Mouse (Mus musculus) activated CD4-positive, CD25-positive, alpha-beta regulatory T cell, adult 4 months (primary cell): ENCODE measurements around the gene Mvb12a. TPM values are rescaled to one million over a fixed set of nuclear protein-coding genes. Genes with fewer than 3 reads are reported as not detected.
"Not testable (repeated sequence)": the region's sequence is repeated elsewhere in the genome, so short reads cannot be mapped to it uniquely, and the experiment has no call there.

Experiments used
- ATAC-seq: one replicate; pipeline ENCODE4 v1.8.0; 2017
- polyA plus RNA-seq, 2 experiments: library from polyadenylated mRNA; unstranded; fragments of 100-300 nt; shearing (Covaris generic); gene quantifications; one replicate each; pipeline ENCODE4 v1.2.1; 2017

Gene Mvb12a
- polyA plus RNA-seq, 2 experiments from 2014 or later: 59.3 to 71.7 TPM

DNA sequence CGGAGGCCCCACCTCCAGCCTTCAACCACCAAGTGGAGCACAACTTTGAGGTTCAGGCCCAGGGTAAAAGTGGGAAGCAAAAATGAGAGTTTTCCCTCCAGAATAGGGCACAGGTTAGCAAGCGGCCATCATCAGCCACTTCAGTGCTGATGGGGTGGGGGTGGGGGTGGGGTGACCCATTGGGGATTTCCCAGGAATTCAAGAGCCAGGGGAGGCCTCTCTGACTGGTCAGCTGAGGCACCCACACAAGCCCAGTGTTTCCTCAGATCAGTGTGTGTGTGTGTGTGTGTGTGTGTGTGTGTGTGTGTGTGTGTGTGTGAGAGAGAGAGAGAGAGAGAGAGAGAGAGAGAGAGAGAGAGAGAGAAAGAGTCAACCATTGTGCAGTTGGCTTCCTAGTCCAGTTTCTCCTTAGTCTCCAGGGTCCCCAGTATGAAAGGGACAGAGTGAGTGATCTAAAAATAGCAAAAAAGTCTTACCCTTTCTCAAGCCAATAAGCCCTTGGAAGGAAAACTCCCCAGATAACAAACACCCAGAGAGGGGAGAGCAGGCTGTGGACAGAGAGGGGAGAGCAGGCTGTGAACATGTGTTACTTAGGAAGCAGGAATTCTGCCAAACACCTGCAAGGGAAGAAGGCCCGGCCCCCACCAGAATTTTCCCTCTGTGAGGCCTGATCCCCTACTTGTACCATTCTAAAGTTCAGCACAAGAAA lies 15.4 kb upstream of the Mvb12a start:
- no peak for ATAC-seq

DNA sequence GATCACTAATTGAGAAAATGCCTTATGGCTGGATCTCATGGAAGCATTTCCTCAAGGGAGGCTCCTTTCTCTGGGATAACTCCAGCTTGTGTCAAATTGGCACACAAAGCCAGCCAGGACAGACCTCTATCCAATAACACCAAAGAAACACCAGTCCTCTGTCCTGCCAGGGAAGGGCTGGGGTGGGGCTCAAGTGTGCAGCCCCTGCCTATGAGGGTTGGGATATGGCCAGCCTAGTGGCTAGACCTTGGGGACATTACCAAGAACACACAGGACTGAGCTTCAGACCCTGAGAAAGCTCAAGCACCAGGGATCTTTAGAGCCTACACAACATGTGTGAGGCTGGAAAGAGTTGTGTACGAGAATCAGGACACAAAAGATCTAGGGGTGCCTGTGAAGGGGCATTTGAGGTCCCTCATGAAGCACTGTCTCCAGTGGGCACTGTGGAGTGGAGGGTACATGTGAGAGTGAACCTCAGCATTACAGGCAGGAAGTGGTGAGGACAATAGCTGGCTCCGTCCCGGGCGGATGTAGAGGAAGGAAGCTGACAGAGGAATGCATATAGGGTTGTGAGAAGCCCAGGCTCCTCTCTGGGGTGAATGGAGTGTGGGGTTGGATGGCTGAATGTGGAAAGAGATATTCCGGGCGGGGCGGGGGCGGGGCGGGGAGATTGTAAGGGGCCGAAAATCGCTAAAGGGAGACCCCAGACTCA lies 14.2 kb upstream of the Mvb12a start:
- ATAC-seq: peak; percentile 99

DNA sequence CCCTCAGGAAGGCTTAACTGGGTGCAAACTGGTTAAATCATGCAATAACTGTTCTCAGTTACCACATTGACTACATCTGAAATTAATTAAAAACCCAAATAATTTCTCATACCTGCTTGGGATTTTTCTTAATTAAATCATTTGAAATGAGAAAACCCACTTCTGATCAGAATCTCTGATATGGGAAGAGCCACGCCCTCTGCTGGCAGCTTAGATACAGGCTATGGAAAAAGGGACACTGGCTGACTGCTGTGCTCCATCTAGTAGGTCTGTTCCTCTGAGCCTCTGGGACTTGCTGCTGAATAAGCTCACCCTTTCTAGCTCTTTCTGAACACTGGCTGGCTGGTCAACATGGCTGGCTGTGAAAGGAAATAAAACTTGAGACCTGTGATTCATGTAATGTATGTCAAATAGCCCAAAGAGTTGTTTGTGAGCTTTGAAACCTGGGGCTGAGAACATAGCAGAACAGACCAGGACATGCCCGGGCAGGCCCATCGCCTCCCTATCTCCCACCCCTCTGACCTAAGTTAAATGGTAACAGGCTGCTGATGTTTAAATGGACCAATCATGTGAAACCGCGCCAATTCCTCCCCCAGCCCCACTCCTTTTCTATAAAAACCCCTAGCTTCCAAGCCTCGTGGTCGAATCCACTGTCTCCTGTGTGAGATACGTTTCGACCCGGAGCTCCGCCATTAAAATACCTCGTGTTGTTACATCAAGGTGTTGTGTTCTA lies 11.8 kb upstream of the Mvb12a start:
- ATAC-seq: not testable (repeated sequence)

DNA sequence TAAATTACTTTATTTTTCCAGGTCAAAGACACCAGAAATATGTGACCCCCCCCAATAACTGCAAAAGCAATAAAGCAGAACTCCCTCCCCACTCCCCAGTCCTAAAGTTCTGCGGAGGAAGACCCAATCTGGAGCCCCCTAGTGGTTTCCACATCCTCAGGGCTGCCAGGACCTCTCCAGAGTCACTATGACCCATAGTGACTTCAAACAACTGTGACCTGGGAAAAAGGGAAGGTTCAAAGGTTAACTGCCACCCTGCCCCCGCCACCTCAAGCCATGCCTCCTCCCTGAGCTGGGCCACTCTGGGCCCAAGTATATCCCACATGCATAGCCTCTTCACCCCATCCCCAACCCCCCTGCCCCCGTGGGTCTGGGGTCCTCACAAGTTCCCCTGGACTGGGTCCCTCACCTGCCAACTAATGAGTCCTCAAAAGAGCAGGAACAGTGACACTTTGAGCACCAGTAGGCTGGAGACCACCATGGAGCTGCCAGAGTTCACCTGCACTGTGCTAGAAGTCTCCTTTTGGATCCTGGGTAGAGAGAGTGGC lies 8.4 kb upstream of the Mvb12a start:
- no peak for ATAC-seq

DNA sequence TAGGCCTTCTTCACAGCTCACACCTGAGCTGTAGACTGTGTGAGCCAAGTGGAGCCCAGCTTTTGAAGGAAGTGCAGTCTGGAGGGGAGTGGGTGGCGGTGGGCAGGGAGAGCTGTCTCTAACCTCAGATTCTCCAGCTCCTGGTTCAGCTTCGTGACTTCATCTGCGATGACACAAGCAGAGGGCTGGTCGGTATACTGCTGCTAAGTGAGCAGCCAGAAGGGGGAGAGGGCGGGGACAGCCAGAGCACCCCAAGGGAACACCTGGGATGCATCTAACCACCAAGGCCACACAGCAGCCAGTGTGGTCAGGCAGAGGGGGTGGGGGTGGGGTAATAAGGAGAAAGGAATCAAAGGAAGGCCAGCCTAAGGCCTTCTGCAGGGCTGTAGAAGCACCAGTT lies 7.1 kb upstream of the Mvb12a start:
- ATAC-seq: no peak

DNA sequence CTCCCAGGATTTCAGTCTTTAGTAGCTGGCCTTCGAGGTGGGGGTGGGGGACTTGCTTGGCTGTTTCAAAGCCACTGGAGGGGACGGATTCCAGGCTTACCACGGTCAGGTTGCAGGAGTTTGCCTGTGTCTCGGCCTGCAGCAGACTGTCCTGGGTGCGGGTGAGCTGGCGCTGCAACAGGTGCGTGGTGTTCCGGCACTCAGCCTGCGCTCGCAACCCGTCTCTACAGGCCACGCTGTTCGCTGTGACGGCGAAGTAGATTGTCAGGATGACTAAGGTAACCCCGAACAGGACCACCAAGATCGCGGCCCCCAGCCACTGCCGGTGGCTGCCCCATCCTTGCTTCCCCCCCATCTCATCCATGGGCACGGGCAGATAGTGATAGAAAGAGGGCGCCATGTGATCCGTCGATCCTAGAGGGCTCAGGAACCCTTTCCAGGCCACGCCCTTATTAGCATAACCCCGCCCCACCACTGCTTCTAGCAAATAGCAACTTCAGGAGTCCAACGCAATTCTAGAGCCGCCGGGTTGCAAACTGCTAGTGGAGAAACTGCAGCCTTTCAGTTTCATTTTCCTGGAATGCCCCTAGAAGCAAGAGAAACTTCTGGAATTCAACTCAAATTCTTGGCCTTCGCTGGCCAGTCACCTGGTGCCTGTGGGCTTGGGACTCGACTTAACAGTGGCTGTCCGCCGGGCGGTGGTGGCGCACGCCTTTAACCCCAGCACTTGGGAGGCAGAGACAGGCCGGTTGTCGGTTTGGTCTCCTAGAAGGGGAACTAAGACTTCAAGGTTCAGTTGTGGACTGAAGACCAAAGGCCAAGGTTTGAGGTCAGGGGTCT lies 5.5 kb upstream of the Mvb12a start, which contains the start of gene Bst2:
Gene Bst2 (minus strand): TSS at position 429 of the 840 bp plus-strand sequence.
- ATAC-seq: peak; percentile 99

DNA sequence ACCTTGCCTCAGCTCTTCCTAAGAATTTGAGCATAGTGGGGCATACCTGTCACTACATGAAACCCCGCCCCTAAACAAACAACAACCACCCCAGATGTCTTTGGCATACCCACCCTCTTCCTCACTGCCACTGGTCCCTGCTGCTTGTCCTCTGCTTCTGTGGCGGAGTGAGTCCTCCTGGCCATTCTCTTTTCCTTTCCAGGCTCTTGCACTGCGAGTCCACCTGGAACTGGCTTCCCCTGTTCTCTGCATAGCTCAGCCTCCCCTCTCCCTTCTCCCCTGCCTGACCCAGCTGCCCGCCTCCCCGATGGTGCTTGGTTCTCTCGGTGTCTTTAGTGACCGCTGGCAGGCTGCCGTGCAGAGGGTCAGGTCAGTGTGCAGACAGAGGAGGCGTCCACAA lies 1.0 kb downstream of the Mvb12a start:
- no peak for ATAC-seq

DNA sequence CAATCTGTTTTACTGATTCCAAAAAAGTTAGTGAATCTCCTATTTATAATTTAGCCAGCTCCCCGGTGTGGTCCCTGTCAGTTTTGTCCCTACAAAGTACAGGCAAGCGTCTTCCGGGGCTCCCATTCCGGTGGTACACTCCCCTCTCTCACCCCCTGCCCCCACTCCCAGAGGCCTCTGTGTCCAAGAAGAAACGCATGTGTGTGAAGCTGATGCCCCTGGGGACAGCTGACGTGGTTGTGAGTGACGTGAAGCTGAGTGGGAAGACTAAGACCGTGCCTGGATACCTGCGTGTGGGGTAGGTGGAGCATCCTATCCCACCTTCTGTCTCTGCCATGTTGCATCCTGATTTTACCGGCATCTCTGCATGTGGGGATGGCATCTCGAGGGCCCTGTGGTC lies 2.3 kb downstream of the Mvb12a start:
- ATAC-seq: no peak

DNA sequence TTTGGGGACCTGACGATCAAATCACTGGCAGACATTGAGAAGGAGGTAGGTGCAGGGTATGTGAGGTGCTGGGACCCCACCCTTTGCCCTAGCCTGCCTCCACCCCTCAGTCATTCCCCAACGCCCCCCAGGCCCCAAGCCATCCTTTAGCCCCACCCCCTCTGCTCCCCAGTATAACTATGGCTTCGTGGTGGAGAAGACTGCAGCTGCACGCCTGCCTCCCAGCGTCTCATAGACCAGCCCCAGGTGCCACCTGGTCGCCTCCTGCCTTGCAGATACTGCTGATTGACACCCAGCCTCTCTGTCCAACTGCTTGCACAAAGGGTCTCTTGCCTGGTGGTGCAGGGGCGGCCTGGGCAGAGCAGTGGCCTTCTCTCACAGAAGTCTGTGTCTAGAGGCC lies 4.9 kb downstream of the Mvb12a start:
- no peak for ATAC-seq

DNA sequence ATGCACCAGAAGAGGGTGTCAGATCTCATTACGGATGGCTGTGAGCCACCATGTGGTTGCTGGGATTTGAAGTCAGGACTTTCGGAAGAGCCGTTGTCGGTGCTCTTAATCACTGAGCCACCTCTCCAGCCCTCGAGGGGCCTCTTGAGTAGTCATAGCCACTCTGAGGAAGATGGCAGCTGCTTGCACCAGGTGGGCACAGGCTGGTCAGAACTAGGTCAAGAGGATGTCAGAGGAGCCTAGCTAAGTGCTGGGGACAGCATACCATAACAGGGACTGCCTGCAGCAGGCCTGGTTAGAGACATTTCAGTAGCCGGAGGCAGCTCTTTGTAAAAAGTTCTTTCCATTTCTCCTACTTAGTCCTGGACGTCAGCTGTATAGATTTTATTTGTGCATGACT lies 8.0 kb downstream of the Mvb12a start:
- ATAC-seq: no peak

DNA sequence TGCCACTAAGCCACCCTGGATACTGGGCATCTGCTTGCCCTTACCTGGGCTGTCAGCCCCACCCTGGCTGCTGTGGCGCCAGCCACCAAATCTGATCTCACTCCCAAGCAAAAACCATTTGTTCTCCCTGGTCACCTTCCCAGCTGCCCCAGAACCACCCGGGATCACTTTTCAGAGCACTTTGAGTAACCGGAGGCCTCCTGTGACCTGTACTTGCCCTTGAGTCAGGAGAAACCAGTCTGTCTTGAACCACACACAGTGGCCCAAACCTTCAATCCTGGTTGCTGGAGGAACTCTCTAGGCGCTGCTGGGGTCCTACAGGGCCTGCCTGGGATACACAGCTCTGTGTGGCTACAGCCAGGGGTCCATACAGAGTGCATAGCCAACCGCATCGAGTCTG lies 10.0 kb downstream of the Mvb12a start:
- no peak for ATAC-seq

DNA sequence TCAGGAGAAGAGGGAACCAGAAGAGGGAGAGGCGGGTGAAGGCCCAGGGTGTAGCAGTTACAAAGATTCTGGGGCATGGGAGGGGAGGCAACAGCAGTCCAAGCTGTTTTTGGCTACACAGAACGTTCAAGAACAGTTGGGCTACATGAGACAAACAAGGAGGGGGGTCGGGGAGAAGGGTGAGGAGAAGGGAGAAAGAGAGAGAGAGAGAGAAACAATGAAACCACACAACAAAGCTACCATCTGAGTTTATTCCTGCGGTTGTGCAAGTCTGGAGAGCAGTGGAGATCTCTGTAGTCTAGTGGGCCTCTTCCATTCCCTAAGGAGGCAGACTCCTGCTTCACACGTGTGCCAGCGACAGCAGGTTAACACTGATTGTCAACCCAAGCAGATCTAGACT lies 11.3 kb downstream of the Mvb12a start:
- no peak for ATAC-seq

DNA sequence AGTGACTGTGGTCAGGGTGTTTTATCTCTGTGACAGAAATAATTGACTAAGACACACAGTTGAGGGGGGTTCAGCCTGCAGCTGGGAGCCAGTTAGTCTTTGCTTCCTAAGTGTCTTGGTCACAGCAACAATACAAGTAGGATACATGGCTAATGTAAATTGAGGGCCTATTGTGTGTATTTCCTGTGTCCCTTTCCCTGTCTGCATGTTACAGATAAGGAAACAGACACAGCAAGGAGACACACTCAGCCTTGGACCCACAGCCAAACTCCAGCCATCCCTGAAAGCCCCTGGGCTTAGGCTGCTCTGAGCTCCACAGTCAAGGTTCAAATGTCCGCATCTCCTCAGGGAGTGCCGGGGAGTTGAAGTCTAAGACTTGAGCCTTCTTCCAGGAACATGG lies 11.9 kb downstream of the Mvb12a start:
- ATAC-seq: no peak

DNA sequence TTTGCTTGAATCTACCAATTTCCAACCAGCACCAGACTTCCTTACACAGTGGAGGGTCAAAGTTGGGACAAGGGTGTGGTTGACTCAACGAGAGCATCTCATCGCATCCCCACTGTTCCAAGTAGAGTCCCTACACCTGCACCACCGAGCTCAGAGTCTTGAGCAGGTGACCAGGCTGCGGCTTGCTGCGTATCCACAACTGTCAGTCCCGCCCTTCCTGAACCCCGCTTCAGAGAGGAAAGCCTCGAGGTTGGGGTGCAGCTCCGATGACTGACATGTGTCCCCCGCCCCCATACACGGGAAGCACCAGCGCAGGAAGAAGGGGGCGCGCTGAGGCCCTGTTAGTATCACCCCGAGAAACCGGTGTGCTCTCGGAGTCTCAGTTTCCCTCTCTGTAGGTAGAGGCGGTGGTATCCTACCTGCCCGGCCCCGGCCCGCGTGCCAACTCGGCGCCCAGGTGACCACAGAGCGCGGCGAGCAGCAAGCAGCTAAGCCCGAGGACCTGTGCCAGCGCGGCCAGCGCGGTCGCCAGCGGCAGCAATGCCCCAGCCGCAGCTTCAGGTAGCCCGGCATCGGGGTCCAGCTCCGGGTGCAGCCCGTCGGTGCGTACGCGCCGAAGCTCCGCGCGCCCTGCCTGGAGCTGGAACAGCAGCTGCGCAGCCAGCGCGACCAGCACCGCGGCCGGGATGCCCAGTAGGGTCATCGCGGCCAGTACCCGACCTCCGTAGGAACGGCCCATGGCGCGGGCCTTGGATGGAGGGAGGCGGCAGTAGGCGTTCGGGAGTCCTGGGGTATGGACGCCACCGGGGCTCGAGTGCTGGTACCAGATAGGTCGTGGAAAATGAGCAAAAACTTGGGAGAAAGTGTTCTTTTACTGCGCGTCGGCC lies 15.6 kb downstream of the Mvb12a start, which contains the start of gene Tmem221:
Gene Tmem221 (minus strand): TSS at position 801 of the 887 bp plus-strand sequence.
- ATAC-seq: peak; percentile 41

DNA sequence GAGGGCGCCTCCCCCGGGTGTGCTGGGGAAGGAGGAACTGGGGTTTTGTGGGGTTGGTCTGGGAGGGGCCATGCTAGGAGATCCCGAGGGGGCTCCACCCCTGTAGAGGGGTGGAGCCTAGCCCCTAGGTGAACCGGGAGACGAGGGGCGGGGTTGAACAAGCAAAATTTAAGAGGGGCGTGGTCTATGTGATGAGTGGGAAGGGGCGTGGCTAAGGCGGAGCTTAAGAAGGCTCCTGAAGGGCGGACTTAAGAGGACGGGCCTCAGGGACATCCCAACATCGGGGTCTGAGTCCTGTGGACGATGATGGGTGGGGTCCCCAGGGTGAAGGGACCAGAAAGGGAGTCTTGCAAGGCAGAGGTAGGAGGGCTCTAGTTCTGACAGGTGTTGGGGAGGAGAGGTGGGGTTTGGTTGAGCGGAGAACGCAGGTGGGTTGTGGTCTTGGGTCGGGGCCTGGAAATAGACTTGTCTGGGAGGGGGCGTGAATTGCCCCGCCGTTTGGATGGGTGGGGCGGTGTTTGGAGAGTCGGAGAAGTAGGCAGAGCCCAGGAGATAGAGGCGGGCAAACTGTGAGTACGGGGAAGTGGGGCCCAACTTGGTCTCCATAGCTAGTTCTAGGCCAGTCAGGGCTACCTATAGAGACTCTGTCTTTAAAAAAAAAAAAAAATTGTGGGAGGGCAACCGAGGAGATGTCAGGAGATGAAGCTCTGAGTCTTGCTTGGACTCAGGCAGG lies 16.4 kb downstream of the Mvb12a start:
- ATAC-seq: peak; percentile 55

DNA sequence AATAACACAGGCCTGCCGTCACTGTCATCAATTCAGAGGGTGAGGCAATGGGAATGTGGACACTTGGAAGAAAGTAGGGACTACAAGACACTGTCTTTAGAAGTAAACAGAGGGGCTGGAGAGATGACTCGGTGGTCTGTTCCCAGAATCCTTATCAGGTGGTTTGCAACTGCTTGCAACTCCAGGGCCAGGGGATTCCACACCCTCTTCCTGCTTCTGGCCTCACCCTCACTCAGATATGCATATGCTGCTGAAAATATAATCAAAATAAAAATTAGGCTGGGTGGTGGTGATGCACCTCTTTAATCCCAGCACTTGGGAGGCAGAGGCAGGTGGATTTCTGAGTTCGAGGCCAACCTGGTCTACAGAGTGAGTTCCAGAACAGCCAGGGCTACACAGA lies 17.3 kb downstream of the Mvb12a start:
- no peak for ATAC-seq

DNA sequence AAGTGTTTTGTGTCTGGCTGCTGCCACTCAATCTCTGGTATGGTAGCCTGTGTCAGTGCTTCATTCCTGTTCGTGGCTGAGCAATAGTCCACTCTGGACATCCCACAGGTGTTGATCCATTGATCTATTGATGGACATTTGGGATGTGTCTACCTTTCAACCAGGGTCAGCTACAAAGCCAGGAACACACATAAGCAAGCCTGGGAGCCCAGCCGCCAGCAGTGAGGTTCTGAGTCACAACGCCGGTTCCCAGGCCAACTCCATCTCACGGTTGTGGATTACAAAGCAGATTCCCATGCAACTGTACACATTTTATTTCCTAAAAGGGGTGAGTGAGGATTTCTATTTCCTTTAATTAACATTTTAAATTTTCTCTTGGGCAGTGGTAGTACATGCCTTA lies 18.0 kb downstream of the Mvb12a start:
- ATAC-seq: no peak

DNA sequence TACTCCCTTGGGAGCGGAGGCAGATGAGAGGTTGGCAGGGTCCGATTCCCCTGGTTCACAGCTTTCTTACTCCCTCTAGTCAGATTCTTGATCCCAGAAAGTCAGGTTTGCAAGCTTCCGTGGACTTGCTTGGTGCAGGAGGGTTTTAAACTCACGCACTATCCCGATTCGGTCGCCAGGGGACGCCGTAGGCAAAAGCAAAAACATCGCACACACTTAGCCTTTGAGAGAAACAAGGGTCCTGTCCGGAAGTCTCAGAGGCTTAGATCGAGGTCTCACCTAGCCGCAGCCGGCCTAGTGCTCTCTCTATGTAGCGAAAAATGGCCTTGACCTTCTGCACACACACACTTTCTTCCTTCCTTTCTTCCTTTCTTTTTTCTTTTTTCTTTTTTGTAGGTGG lies 18.7 kb downstream of the Mvb12a start:
- peak; percentile 51 for ATAC-seq

DNA sequence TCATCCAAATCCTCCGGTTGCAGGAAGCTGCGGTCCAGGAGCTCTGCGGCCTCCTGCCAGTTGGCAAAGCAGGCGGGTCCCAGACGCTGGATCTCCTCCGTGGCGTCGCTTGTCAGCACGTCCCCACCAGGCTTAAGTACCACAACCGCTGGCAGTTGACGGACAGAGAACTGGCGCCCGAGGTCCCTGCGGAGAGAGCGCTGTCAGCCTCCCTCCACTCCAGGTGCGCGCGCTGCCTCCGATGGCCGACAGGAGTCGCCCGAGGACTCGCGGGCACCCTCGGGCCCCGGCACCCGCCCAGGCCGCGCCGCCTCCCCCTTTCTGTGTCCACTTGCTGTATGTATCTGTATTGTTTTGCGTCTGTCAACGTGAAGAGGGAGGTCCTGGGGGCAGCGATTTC lies 20.0 kb downstream of the Mvb12a start:
- ATAC-seq: peak; percentile 33

DNA sequence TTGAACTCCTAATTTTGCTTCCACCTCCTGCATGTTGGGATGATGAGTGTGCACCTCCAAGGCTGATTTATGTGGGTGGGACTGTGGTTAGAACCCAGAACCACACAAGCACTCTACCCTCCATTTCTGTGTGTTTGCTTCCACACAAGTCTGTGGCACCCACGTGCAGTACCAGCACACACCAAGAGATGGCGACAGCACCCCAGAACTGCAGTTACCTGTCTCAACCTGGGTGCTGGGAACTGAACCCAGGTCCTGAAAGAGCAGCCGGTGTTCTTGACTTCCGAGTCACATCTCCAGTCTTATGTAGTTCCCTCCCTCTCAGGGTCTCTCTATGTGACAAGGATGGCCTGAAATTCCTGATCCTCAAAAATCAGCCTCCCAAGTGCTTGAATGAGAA lies 21.3 kb downstream of the Mvb12a start:
- ATAC-seq: no peak

DNA sequence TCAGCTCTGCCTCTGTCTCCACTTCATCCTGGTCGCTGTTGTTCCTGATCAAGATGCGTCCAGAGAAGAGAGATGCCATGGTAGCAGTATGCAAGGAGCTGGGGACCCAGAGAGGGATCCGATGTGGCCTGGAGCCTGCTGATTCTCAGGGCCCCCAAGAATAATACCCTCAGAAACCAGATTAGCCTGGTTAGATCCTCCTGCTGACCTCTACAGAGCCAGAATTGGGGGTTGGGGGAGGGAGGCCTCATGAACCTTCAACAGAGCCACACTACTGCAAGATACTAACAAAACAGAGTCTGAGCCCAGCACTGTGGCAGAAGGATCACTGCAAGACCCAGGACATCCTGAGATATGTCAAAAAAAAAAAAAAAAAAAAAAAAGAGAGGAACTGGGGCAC lies 23.8 kb downstream of the Mvb12a start, which contains the start of gene Nxnl1:
Gene Nxnl1 (minus strand): TSS at position 101 of the 400 bp plus-strand sequence.
- no peak for ATAC-seq
